Mouse (Mus musculus): ENCODE measurements at regions not wholly inside any gene's neighbourhood (a gene's known extent, or its start where the extent isn't known, plus 50 kb on each side); places are given as distances from the start of the nearest gene placed in this dataset.

DNA sequence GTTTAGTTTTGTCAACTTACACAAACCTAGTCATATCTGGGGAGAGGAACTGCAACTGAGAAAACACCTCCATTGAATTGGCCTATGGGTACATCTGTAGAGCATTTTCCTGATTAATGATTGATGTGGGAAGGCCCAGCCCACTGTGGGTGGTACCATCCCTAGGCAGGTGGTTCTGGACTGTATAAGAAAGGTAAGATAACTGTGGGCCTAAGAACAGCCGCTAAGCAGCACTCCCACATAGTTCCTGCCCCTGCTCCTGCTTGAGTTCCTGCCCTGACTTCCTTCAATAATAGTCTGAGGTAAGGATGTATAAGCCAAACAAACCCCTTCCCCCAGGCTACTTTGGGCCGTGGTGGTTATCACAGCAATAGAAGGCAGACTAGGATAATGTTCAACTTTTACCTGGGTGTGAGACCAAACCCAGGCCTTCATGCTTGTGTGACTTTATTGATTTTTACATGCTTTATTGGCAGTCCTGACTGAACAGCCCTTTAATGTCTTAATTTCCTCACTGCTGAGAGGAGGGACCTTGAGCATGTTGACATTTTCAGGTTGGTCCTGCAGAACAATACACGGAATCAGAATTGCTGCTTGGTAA, 78.8 kb upstream of the Camk1g start:
- no peak for DNase-seq

GRCm38 (mm10) chr1:193447647-193448046, 77.5 kb upstream of the Camk1g start:
- DNase-seq = no peak

DNA sequence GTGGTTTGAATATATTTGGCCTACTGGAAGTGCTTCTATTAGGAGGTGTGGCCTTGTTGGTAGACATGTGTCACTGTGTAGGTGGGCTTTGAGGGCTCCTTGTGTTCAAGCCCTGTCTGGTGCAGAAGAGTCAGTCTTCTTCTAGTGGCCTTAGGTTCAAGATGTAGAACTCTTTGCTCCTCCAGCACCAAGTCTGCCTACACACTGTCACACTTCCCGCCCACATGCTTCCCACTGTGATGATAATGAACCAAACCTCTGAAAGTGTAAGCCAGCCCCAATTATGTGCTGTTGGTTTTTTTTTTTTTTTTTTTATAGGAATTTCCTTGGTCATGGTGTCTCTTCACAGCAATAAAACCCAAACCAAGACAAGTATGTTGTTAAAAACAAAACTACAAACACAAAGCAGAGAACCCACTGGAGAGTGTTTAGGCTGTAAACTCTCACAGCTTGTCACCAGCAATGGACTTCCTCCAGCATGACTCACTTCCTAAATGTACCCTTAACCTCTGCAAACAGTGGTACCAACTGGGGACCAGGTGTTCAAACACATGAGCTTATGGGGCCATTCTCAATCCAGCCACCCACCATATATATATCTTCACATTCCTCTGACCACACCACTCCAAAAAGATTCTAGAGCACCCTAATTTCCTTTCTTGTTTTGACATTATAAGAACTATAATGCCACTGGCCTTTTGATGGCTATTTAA, 74.0 kb upstream of the Camk1g start:
- DNase-seq = no peak

GRCm38 (mm10) chr1:193440512-193440911, 70.4 kb upstream of the Camk1g start:
- DNase-seq = no peak

DNA sequence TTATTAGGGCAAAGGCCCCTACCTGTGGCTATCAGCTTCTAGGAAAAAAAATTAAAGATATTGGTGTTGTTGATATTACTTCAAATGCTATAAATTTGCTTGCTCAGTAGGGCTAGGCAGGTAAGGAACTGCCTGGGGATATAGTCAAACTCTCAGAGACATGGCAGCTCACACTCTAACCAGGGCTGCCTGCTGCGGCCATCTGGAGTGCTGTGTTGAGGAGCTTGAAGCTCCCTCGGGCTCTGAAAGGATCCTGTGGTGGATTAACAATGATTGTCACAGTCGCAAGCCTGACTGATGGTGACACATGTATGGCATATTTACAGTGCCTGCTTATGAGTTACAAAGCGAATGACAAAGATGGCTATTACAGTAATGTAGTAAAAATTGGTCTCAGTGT, 64.2 kb upstream of the Camk1g start:
- DNase-seq = no peak

GRCm38 (mm10) chr1:193433493-193434021, 63.5 kb upstream of the Camk1g start:
- DNase-seq = no peak

GRCm38 (mm10) chr1:193430231-193430630, 60.1 kb upstream of the Camk1g start:
- no peak for DNase-seq

DNA sequence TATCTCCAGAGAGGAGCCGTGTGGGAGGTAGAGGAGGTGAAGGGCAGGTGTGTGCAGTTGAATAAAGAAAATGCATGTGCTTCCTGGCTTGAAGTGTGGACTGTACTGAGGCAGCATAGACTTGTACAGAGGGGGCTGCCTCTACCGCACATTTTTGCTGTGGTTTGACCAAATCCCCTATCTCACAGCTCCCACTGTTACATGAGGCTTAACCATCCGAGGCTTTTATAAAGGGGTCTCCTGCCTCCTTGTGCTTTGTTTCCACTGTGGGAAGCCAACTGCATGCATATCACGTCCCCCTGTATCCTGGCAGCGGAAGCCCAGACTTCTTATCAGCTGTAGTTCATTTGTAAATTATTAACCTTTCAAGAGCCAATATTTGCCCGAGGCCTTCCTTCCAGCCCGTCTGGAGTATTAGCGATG, 53.6 kb upstream of the Camk1g start:
- DNase-seq = no peak

GRCm38 (mm10) chr1:193422886-193423285, 52.8 kb upstream of the Camk1g start:
- DNase-seq = no peak

DNA sequence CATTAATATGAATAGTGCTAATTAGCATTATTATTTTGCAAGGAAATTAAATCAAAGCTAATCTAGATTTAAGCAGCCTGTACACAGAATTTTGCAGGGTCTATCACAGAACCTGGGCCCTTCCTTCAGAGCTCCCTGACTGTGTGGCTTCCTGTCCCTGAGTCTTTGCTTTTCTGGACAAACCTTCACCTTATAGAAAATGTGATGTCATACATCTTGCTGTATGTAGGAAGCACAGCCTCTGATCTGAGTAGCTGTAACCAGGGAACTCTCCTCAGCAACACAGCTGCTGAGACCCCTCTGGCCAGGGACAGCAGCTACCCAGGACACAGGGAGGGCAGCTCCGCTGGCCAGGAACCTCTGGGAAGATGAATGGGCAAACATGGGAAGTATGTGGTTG, 51.7 kb upstream of the Camk1g start:
- DNase-seq = no peak

DNA sequence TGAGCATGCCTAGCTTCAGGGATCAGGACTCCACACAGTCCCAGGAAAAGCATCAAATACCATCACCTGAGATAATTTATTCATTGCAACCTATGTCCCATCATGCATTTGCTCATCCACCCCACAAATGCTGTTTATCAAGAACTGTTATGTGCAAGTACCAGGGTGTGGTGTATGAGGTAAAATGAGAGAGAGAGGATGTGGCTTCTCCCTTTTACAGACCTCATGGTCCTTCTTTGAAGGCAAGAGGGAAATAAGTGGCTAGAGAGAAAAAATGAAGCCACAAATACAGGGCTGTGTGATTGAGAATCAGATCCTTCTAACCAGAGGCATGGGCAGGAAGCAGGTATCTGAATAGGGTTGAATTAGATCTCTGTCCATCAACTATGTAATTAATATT, 51.3 kb upstream of the Camk1g start:
- DNase-seq = no peak
